Mouse (Mus musculus): ENCODE data around the gene Fam189b.
A peak's percentile ranks its signal among the peaks of the same experiment; 100 is the strongest.

Fam189b gene

DNA sequence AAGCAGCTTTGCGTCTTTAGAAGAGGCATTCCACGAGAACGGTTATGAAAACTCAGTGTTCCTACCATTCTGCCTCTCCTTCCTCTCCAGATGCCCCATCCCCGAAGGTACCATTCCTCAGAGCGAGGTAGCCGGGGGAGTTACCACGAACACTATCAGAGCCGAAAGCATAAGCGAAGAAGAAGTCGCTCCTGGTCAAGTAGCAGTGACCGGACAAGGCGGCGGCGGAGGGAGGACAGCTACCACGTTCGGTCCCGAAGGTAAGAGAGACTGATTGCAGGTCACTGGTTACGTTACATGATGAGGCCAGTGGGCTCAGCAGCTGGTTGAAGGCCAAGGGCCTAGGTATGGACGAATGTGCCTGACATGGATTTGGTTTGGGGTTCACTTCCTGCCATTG, 16.0 kb upstream of the Fam189b start:
- DNase-seq, result no peak

DNA sequence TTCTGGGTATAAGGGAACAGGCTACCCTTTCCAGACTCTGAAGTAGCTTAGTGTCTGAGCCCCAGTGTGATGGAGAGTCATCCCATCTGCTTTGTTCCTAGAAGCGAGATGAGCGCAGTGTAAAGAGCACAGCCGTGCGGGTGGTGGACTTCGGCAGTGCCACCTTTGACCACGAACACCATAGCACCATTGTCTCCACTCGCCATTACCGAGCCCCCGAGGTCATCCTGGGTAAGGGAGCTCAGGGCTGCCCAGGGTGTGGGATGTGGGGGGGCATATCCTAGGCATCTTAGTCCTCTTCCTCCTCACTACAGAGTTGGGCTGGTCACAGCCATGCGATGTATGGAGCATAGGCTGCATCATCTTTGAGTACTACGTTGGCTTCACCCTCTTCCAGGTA, 8.1 kb upstream of the Fam189b start:
- DNase-seq, result no peak

DNA sequence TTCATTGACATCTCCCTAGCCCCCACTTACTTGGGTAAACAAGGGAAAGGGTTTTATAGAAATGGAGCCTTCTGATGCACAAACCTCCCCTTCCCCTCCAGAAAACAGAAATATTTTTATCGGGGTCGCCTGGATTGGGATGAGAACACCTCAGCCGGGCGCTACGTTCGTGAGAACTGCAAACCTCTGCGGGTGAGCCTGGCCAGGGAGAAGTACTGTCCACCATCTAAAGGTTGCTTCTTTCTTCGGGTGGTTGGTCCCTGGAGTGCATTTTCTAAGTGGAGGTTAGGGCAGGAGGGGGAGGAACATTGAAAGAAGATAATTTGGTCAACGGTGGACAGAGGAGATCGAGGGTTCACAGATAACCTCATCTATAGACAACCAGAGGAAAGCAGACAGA, 7.4 kb upstream of the Fam189b start:
- no peak for DNase-seq

DNA sequence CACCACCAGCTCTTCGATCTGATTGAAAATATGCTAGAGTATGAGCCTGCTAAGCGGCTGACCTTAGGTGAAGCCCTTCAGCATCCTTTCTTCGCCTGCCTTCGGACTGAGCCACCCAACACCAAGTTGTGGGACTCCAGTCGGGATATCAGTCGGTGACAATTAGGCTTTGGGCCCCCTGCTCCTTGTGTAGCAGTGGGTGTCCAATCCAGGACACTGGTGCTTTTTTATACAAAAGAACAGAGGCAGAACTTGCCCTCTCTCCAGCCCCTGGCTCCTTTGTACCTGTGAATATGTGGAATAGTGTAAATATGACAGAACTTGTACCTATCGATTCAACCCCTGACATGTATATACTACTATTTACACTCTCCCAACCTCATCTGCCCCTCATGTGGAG, 6.5 kb upstream of the Fam189b start:
- DNase-seq, result no peak

DNA sequence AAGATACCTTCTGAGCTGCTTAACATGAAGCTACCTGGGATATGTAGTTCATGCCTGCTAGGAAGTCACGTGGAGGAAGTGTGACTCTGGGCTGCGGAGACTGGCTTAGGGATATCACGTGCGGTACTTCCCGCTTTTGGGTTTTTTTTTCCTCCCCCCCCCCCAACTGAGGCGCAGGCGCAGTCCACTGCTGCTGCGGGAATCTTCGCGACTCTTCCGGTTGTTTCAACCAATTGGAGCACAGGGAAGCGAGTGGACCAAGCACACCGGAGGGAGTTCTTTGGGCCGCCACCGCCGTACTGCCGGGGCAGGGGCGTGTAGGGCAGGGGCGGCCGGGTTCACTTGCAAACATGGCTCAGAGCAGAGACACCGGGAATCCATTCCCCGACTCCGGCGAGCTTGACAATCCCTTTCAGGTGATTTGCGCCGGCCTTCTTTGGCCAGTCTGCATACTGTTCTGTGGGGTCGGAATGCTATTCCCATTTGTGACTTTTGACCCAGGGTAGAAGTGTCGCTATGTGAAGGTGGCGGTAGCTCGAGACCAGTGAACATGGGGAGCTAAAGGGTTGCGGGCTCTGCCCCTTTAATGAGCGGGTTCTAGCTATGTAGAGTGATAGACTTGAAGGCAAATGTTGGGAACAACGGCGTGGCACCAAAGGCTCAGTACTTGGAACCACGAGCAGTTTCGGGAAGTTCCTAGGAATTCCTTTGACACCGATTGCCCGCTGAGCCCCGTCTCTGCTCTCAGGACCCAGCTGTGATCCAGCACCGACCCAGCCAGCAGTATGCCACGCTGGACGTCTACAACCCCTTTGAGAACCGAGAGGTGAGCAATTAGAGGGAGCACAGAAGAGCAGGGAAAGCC, 5.5 kb upstream of the Fam189b start, which contains the start of gene Scamp3:
TSS of gene Scamp3 (plus strand) at position 232 of the 865 bp plus-strand sequence.
- peak; percentile 83 to 91 for DNase-seq

DNA sequence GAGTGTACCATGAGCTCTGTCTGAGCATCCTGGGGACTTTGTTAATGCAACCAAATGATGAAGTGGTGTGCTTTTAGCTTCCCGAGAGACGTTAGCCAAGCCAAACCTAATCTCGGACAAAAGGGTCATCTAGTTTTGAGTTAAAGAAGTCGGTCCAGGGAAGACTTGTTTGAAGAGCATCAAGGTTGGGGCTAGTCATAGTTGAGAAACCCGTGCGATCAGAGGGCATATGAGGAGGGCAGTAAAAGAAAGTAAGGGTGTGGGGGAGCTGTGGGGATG, 4.9 kb upstream of the Fam189b start:
- DNase-seq, result no peak

DNA sequence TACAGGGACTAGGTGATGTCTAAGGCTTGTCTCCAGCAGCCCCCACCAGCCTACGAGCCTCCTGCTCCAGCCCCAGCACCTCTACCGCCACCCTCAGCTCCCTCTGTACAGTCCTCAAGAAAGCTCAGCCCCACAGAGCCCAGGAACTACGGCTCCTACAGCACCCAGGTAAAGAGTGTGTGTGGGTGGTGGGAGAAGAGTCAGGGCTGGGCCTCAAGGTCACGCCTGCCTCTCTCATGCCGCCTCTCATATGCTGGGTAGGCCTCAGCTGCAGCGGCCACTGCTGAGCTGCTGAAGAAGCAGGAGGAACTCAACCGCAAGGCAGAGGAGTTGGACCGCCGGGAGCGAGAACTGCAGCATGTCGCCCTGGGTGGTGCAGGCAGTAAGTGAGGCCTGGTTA, 3.9 kb upstream of the Fam189b start:
- DNase-seq, result no peak

GRCm38 (mm10) chr3:89181749-89182500, 1.0 kb upstream of the Fam189b start:
- DNase-seq, result no peak

GRCm38 (mm10) chr3:89182531-89183057, 349 bp upstream of the Fam189b start:
- DNase-seq, result no peak

- no peak for DNase-seq
These were observed 994 bp downstream of the Fam189b start for GRCm38 (mm10) chr3:89183959-89184315.

GRCm38 (mm10) chr3:89187197-89187596, 4.3 kb downstream of the Fam189b start:
- no peak for DNase-seq

DNA sequence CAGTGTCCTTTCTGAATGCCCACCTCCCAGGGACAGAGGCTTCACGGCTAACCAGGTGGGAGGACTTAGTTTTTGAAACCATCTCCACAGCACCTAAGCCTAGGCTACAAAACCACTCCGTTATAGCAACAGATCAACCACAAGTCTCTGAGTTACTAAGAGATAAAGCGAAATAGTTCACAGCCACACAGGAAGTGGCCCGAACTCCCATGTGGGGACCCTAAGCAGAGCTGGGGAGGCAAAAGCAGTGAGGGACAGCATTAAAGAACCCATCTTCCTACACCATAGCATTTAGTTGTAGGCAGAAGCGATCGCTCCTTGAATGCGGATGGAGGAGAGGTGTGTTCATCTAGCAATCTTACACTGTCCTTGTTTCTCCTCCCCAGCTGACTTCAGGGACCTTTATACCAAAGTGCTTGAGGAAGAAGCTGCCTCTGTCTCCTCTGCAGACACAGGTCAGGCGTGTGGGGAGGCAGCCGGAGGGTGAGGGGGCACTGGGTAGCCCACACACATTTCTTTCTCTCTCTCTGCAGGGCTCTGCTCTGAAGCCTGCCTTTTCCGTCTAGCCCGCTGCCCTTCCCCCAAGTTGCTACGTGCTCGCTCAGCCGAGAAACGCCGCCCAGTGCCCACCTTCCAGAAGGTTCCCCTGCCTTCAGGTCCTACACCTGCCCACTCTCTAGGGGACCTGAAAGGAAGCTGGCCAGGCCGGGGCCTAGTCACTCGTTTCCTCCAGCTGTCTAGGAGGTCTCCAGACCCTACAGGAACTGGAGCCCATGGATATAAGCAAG, 4.9 kb downstream of the Fam189b start:
- DNase-seq, result no peak

DNA sequence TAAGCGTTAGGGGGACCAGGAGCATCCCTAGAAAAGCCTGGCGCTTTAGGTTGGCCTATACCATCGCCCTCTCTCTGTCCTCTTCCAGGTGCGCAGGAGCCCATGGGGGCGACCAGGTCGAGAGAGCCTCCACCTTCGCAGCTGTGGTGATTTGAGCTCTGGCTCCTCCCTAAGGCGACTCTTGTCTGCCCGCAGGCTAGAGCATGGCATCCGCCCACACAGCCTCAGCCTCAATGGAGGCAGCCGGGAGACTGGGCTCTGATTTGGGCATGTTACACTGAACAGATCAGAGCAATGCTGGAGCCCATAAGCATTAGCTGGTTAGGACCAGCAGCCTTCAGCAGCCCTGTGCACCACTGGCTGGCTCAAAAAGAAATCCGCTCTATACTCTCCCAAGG, 5.5 kb downstream of the Fam189b start:
- no peak for DNase-seq

GRCm38 (mm10) chr3:89190436-89190835, 7.5 kb downstream of the Fam189b start:
- DNase-seq, result no peak

- no peak for DNase-seq
These were observed 10.4 kb downstream of the Fam189b start for GRCm38 (mm10) chr3:89193351-89193750.

DNA sequence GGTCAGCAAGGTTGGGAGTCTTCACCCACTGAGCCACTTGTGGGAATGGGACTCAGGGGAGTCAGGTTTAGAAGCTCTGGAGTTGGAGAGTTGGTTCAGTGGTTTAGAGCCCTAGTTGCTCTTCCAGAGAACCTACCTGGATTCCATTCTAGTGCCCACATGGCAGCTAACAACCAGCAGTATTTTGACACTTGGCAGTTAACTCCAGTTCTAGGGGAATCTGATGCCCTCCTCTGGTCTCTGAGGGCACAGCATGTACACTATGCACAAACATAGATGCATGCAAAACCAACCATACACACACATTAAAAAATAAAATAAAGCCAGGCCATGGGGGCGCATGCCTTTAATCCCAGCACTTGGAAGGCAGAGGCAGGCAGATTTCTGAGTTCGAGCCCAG, 10.9 kb downstream of the Fam189b start:
- DNase-seq, result no peak

GRCm38 (mm10) chr3:89195979-89196877, 13.3 kb downstream of the Fam189b start:
- DNase-seq, result peak; percentile 82 to 83

DNA sequence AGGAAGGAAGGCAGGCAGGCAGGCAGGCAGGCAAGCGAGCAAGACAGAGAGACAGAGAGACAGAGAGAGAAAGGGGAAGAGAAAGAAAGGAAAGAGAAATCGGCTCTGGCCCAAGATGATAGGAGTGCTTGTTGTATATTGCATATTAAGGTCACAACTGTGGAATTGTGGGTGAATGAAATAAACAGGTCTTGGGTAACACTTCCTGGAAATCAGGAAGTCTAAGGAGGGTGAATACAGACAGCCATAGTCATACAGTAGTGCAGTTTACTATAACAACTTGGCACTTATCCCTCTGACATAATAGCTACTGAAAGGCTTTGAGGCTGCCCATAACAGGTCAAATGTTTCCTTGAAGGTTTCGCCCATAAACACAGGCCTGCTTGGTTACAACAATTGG, 16.9 kb downstream of the Fam189b start:
- DNase-seq, result no peak

DNA sequence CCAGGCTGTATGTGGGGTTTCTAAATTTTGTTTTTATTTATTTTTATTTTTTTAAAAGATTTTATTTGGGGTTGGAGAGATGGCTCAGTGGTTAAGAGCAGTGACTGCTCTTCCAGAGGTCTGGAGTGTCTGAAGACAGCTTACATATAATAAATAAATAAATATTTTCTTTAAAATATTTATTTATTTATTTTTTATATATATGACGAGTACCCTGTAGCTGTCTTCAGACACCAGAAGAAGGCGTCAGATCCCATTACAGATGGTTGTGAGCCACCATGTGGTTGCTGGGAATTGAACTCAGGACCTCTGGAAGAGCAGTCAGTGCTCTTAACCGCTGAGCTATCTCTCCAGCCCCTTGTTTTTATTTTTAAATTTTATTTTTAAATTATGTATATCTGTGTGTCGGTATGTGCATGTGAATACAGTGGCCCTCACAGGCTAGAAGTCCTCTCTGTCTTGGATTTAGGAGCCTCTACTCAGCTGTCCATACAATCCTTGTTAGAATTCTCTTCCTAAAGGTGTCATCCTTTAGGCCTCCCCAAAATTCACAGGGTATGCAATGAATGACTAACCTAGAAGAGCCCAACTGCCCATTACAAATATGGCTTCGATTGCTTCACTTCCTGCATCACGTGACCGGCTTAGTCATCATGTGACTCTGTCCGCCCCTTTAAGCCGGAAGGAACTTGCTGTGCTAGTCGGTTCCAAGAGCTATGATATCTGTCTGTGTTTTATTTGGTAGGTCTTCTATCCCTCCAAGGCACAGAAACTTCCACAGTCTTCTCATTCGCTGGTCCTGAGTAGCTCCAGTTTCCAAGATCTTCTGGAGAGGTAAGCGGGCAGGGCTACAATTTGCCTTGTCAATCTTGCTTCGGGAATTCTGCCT, 19.6 kb downstream of the Fam189b start, which contains the start of gene Gba:
TSS of gene Gba (plus strand) at position 676 of the 889 bp plus-strand sequence.
- peak; percentile 83 to 89 for DNase-seq

- DNase-seq, result no peak
These were observed 20.2 kb downstream of the Fam189b start for GRCm38 (mm10) chr3:89203142-89203514.

GRCm38 (mm10) chr3:89206079-89206478, 23.1 kb downstream of the Fam189b start:
- no peak for DNase-seq
